Mouse (Mus musculus): Measurements from ENCODE around the gene Rel.
"Not testable (repeated sequence)": the region's sequence is repeated elsewhere in the genome, so short reads cannot be mapped to it uniquely, and the experiment has no call there.

Gene Rel

DNA sequence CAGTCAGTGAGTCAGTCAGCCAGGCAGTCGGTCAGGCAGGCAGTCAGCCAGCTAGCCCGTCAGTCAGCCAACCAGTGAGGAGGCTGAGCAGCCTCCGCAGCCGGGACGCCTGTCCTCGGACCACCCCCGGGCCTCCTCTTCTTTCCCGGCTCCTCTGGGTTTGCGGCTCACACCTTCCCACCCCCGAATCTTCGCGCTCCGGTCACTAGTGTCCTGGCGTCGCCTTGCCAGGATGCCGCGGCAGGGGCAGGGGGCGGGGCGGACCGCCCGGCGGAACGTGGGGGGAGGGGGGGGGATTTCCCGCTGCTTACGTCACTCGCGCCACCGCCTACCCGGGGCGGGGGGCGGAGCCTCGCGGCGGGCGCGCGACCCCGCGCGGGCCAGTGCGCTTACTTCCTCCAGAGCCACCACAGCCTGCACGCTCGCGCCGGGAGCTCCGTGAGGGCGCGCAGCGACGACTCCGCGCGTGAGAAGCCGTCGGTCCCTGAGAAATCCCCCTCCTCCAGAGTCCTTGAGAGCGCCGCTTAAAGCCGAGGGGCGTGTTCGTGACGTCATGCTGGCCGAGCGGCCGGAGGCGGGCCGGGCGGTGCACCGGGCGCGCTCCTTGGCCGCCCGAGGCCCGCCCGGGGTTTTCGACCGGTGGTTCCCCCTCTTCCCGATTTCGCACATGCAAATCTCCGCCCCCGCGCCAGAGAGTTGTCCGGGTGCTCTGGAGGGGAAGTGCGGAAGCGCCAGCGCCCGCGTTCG lies at the start of gene Rel:
Gene Rel (minus strand): TSS at position 211 of the 747 bp plus-strand sequence.
- peak; percentile 94 for DNase-seq

DNA sequence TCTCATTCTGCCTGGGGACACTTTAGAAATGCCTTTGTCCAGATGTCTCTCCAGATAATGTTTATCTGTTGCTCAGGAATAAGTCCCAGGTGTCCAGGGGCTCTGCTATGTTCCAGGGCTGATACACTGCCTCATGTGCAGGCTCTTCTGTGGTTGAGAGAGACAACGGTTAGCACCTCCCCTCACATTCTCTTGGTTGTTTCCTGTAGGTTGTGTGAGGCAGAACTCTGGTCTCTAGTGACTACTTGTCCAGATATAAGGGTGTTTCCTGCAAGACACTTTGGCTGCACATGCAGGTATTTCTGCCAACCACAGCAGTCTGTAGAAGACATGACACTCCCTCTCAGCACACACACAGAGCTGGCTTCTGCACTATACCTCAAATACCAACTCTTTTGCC lies 48.0 kb upstream of the Rel start:
- DNase-seq = no peak

DNA sequence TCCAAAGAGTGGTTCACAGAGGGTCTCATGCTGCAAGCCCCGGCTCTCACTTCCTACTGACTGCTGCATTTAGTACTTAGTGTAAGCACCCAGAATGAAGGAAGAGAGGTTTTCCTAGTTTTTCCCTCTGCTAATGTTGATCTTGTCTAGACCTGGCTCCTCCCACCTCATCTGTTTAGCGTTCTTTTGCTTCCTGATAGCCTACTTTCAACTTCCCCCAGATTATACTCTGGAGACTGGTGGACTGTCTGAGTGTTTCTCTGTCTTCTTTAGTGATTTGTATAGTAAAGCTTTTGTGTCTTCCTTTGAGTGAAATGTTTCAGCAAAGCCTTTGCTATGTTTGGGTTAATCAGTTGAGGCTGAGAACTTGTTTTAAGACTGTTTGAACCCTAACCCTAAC lies 40.0 kb upstream of the Rel start:
- DNase-seq = no peak

DNA sequence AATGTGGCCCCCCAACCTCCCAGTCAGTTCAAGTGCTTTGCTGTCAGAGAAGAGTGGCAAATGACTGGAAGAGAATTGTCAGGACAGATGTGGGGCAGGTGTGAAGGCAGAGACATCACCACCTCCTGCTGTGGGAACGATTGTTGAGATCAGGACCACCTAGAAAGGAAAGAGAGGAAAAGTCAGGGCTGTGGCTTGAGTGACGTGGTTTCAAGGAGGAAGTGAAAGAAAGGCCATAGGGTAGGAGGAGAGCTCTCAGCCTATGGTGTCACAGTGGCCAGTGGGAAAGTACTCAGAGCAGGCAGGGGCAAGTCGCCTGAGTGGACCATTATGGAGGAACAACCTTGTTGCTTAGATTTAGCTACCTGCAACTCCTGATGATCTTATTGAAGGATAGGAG lies 34.9 kb upstream of the Rel start:
- DNase-seq = no peak

DNA sequence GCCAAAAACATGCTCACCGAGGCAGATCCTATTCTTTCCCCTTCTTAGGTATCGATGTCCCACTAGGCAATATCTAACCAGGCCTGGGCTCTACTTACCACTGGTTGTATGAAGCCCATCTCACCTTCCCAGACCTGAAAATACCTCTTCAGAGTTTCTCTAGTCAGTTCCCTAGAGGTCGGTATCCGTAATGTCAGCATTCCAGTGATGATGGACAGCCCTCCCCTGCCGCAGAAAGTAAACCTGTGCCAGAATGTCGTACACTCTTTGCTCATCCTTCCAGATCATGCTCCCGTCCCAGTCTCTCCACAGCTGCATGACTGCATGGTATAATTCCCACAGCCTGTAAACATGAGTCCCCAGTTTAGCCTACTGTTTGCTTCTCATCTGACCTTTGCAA lies 32.4 kb upstream of the Rel start:
- DNase-seq = no peak

DNA sequence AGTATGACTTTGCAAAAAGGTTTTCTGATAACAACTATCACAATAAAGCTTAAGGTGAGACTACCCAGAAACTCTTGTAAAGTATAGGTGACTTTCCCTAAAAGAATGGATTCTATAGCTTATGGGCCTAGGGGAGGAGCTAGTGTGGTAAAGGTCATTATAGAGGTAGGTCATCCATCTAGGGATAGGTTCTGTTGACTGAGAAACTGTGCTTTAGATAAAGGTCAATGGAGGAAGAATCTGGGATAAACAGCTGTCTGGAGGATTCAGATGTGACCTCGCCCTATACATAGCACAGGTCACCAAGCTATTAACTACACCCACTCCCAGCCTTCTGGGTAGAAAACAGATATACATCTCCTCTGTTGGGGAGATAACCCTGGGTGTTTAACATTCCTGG lies 31.5 kb upstream of the Rel start:
- no peak for DNase-seq

DNA sequence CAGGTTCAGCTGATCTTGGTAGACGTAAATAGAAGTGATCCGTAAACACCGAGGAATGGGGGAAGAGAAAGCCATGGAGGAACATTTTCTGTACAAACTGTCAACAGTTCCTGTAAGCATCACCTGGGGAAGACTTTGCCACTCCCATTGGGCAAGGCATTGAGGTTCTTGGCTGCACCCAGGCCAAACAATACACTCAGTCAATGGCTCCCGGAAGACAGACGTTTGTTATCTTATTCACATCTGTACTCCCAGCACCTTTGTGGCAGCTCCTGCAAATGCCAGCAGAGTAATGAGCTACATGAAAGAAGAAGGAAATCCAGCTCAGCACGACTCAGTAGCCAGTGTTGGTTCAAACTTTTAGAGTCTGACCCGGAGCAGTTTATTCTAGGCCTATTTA lies 31.1 kb upstream of the Rel start:
- no peak for DNase-seq

DNA sequence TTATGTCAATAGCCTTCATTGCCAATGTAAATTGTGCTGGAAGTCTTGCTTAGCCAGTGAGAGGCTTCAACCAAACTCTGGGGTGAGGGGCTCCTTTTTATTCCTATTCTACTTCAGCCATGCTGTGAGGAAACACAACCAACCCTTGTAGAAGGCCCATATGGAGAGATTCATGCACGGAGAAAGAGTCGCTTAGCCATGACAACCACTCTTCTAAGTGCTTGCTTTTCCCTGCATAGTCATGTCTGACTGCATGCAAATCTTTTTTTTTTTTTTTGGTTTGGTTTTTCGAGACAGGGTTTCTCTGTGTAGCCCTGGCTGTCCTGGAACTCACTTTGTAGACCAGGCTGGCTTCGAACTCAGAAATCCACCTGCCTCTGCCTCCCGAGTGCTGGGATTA lies 12.9 kb upstream of the Rel start:
- not testable (repeated sequence) for DNase-seq

DNA sequence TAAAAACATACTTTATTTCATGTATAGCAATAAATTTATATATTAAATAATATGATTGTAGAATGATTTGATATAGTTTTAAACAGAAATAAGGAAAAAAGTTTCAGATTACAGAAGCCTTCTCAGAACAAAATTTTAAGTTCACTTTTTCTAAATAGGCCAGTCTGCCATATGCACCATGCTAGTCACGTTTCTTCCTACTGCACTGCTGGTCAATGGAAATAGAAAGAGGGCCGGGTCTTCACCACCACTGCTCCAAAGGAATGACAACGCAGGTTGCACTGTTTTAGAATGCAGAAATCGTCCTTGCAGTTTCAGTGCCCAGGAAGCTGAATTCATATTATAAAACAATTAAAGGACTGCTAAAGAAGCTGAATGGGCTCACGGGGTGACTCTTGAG lies 12.3 kb upstream of the Rel start:
- DNase-seq = no peak

DNA sequence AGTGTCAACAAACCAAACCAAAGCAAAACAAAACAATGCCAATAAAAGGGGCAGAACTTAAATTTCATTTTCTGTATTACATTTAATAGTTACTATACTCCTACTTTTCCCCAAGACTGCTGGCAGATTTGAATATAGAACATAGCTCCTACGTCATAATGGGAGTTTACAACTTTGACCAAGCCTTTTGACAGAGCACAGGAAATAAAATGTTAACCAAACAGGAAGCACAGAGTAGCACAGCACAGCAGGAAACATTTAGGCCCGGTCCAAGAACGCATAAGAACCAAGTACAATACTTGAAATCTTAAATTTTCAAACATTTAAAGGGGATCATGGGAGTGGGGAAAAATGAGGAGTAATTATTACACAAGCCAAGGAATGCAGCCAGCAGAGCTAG lies 11.3 kb upstream of the Rel start:
- DNase-seq = no peak

DNA sequence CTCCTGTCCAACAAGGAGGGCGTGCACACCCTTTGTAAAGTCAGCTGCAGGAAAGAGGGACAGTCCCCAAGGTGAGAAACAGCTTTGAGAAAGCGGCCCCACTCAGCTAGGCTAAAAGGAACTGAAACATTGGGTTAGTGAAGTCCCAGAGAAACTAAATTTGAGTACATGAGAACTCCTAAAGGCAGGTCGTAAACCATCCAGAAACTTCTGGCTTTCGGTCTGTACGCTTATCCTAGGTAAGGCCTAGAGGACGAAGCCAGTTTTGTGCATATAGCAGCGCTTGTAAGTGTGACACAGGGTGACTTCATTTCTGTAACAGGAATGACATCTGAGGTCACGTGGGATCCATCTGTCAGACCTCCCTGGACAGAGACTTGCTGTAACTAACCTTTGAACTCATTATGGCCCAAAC lies 8.0 kb upstream of the Rel start:
- no peak for DNase-seq

DNA sequence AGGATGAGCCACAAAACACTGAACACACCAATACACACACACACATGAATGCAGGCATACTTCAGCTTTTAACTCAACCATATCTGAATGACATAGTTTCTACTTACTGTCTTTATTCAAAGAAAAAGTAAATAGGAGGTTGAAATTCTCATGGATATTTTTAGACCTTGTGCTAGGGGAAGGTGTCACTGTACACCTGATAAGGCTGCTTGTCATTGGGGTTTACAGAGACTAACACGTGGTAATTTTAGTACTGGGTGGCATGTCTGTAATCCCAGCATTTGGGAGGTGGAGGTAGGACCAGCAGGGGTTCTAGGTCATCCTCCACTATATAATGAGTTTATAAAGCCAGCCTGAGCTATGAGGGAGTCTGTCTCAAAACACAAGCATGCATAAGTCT lies 1.7 kb upstream of the Rel start:
- DNase-seq = no peak

DNA sequence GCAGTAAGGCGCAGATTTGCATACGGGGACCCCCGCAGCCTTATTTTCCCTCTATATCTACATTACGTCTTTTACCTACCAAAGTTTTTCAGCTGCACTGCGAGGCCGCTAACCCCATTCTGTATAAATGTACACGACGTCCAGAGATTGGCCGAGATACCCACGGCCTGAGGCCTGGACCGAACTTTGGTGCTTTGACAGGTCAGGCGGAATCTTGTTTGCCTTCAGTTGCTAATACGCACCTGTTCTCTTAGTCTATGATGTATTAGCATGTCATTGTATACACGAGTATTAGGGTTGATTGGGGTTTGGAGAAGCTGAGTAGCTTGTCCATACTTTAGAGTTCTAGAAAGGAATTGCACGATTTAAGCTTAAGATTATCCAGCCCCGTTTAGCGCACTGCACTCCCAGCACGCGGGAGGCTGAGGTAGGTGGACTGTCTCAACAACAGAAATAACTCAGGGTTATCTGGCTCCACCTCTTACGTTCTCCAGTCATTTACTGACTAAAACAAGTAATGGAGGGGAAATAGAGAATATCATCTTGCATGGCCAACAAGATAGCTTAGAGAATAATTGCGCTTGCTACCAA lies 832 bp upstream of the Rel start:
- DNase-seq = no peak

DNA sequence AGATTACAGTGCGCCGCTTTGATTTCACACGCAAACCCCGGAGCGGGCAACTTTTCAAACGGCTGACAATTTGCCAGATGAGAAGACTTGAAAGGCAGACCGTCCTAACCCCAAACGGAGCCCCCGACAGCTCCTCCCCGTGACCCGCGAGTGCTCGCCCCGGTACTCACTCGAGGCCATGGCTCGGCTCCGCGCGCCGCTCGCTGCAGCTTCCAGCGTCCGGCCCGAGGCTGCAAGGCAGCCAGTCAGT lies 335 bp downstream of the Rel start:
- DNase-seq = no peak

DNA sequence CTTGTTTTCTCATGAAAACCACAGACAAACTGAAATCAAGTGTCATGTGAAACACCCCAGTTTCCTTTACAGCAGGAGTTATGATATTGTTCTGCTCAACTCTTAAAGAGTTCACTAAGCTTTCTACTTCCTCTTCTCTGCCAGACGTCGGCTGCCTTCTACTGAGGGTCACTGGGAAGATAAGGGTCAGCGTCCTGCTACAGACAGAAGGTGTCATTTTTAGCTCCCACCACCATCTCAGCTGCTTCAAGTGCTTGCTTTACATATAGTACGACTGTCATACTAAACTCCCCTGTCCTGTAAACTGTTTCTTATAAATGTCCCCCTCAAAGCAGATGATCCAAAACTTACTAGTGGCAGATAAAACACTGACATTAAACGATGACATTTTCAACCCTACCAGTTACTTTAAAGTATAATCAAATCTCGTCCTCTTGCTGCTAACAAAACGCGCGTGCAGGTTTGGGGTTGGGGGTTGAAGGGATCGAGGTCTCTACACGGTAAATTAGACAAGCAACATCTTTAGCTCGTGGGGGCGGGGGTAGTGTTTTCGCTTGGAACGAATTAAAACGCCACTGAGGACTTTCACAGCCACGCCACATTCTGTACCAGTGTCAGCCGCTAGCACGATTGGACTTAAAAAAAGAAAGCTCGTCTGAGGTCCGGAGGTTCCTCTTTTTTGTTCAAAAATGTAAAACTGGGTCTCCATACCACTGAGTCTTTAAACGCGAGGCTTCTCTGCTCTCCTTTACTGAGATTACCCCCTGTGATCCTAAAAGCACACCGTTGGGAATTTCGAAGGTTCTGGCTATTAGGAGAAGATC lies 872 bp downstream of the Rel start:
- DNase-seq = no peak

DNA sequence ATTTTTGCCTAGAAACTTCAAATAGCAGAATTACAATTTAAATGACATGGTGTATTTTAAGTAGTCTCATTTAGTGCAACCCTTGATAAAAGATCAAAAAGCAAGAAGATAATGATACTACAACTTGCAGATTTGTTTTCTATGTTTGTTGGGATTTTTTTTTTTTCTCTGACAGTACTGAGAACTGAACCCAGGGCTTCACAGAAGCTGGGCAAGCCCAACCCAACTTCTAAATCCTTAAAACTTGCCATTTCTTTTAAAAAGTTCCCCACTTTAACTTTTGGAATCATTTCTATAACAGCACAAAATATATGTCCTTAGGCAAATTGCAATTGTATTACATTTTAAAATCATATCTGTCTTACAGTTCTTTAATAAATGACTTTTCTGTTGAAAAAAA lies 1.7 kb downstream of the Rel start:
- no peak for DNase-seq

DNA sequence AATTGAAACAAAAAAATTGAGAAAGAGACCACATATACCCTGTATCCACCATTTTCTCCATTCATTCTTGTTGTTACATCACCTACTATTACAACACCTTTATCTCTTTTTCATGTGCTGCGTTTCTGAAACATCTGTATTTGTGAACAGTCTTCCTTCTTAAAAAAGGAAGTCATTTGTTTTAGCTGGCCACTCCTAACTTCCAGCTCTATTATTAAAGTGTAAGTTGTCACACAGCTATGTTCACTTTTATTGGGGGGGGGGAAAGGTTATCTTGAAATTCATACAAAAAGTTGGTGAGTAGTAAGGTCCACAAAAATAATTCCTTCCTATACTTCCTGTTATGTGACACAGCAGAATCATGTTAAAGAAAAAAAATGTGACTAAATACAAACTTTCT lies 2.8 kb downstream of the Rel start:
- no peak for DNase-seq

DNA sequence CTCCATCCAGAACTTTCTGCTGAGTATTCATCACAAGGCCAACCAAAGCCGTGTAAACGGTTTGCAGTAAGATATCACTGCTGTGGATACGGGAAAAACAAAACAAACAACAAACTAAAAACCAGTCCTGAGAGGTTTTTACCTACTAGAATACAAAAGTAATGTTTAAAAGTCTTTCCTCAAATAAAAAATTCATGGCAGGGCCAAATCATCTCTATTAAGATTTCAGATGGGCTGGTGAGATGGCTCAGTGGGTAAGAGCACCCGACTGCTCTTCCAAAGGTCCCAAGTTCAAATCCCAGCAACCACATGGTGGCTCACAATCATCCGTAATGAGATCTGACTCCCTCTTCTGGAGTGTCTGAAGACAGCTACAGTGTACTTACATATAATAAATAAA lies 3.4 kb downstream of the Rel start:
- DNase-seq = not testable (repeated sequence)

DNA sequence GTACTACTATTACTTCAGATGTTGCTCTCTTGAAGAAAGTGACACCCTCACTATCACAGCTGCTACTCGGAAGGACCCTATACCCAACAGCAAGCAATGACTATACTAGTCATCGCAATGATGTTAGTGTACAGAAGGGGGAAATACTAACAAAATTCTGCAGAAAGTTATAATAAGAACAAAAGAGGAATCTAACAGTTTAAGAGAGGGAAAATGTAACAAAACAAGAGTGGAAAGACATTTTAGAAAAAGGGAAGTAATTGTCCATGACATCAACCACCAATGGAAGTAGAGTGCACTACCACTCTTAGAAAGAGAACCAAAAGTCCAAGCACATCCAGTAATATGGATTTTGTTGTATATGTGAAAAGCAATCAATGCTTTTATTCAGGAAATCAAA lies 8.1 kb downstream of the Rel start:
- DNase-seq = no peak

DNA sequence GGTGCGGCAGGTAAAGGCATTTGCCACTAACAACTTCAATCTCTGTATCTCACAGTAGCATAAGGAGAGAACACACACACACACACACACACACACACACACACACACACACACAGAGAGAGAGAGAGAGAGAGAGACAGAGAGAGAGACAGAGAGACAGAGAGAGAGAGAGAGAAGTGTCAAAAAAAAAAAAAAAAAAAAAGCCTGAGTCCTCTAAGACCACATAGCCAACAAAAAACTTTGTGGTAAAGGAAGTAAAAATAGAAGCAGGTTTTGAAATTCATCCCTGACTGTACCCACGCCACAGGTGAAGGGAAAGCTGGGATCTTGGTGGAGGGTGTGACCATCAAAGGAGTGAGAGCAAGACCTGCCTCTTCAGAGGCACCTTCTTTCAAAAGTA lies 12.6 kb downstream of the Rel start:
- DNase-seq = no peak

DNA sequence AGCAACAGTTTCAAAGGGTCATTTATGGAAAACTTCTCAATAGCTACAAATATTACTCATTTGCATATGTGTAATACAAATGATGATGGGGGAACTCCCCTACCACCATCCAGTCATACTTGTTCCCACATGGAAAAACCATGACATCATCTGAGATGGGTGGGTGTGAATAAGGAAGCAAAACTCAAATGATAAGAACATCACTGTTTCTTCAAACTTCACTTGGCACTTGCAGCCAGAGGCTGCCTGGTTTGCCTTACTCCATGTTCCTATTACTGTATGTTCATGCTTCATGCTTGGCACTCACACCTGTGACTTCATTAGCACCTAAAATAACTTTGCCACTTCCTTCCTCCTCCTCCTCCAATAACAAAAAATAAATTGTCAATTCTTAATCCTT lies 16.4 kb downstream of the Rel start:
- DNase-seq = no peak

DNA sequence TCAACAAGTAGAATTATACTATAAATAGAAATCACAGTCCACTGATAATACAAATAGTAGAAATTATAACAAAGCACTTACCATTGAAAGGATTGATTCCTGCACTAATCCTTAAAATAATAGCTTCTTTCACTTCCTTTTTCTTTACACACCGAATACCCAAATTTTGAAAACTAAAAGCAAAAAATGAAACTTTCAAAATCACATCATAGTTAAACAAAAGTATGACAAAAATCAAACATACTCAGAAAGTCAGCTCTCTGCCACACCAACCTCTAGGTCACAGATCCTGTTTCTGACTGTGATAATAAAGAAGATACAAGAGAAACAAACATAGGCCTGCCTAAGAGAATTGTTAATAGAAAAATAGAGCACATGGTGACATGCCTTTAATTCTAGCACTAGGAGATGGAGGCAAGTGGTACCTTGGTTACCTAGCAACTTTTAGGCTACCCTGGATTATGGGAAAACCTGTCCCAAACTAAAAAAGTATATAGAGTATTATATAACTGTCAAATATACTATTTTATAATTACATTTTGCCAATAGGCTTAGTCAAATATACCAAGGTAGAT lies 17.5 kb downstream of the Rel start:
- no peak for DNase-seq

DNA sequence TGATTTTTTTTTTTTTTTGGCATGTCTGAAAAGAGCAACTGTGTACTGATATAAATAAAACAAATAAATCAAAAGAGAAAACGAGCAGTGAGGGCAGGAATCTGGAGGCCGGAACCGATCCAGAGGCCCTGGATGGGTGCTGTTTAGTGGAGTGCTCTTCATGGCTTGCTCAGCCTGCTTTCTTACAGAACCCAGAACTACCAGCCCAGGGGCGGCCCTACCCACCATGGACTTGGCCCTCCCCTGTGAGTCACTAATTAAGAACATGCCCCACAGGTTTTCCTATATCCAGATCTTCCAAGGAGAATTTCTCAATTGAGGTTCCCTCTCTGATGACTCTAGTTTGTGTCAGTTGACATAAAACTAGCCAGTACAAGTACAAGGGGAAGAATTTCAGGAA lies 24.7 kb downstream of the Rel start:
- no peak for DNase-seq

DNA sequence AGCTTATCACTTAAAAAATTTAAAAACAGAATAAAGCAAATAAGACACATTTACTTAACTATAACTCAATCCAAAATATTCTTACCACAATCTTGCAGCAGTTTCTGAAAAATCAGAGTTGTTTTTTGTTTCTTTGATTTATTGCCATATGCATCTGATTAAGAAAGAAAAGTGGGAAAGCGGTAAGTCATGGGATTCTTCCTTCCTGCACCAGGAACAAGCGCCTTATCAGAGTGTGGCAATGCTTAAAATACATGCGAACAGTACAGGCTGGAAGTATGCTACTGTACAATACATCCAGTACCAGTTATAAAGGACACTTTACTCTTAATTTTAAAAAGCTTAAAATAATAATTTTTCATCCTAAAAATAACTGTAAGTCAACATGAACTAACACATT lies 26.4 kb downstream of the Rel start:
- DNase-seq = no peak
